Mouse (Mus musculus): ENCODE data around the gene Vmn1r94.
"Not testable (repeated sequence)": the region's sequence is repeated elsewhere in the genome, so short reads cannot be mapped to it uniquely, and the experiment has no call there.

Vmn1r94 gene

DNA sequence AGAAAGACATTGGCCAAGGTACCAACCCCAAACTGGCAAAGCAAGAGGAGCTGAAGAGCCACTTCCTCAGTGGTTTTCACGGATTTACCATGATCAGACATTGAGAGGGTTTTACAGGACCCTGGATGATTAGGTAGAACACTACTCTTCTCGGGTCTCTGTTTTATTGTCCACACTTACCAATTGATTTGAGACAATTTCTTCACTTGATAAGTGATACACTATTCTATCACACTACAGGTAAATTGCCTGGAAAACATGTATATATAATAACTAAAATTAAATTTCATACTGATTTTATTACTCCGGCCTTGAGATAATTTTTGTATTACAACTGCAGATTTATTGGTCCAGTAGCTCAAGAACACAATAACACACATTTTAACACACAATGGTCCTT is at the start of gene Vmn1r94:
Vmn1r94 (minus strand) TSS at position 101 of the 400 bp plus-strand sequence.
- not testable (repeated sequence) for DNase-seq (ENCODE audit: low spot score in 2 of 2)

DNA sequence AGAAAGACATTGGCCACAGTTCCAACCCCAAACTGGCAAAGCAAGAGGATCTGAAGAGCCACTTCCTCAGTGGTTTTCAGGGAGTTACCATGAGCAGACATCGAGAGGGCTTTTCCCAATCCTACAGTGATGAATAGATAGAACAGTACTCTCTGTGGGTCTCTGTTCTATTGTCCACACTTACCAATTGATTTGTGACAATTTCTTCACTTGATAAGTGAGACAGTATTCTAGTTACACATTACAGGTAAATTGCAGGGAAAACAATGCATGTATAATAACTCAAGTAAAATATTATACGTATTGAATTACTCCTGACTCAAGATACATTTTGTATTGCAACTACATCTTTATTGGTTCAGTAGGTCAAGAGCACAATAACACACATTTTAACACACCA is 37.3 kb upstream of the Vmn1r94 start, which contains the start of gene Gm6164:
Gm6164 (minus strand) TSS at position 101 of the 400 bp plus-strand sequence.
- not testable (repeated sequence) for DNase-seq (ENCODE audit: low spot score in 2 of 2)

GRCm38 (mm10) chr7:20193410-20193809 is 25.2 kb upstream of the Vmn1r94 start, which contains the start of gene Vmn1r95:
Vmn1r95 (plus strand) TSS chr7:20193710.
- DNase-seq (ENCODE audit: low spot score in 2 of 2): not testable (repeated sequence)

GRCm38 (mm10) chr7:20138988-20139387 is 29.2 kb downstream of the Vmn1r94 start, which contains the start of gene Vmn1r93:
Vmn1r93 (minus strand) TSS chr7:20139088.
- not testable (repeated sequence) for DNase-seq (ENCODE audit: low spot score in 2 of 2)

- DNase-seq (ENCODE audit: low spot score in 2 of 2): not testable (repeated sequence)
Measured at GRCm38 (mm10) chr7:20122479-20122878, 45.7 kb downstream of the Vmn1r94 start, which contains the start of gene Gm16442. Gm16442 (minus strand) TSS chr7:20122579.

All from frontal cortex, postnatal 36 days (tissue).